Mouse (Mus musculus): ENCODE measurements around the gene Gm7978.
"Not testable (repeated sequence)": the region's sequence is repeated elsewhere in the genome, so short reads cannot be mapped to it uniquely, and the experiment has no call there.

The Gm7978 gene

DNA sequence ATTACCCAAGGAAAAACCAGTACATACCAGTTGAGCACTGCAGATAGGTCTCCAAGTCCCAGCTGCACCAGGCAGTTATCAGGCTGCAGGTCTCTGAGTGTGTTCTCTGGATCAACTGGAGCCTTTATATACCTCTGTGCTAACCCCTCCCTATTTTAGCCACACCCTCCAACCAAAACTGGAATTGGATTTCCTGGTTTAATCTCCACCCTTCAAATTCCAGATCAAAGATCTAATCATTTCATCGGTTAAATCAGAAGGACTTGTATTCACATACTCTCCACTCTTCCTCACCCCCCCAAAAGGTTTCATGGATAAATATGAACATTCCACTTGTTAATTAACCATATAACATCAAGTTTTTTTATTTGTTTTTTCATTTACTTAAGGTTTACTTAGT lies at the start of gene Gm7978:
Gene Gm7978, minus strand, starts transcription at position 101 of the 400 bp plus-strand sequence.
- in situ Hi-C loops (cut with MboI; ENCODE audit: low pct_unique_long_range_greater_than_20kb in 1 of 2, low sequenced_read_pairs in 2 of 2, unreplicated experiment in 1 of 2): not testable (repeated sequence)

DNA sequence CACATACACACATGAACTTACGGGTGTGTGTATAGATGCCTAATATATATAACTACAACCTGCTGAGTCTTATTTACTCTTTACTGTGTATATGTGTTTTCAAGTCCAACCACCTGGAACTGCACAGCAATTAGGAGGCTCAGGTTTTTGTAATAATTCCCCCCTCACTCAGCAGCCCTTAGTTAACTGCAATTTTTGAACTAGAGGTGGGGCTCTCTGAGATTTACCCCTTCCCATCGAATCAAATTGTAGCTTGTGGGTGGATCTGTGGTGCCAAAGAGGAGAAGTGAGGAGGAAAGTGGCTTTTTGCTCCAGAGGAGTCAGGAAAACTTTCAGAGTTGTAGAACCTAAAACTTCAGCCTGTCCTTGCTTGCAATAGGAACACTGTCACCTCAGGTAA lies 39.7 kb upstream of the Gm7978 start, which contains the start of gene E330014E10Rik:
Gene E330014E10Rik, plus strand, starts transcription at position 301 of the 400 bp plus-strand sequence.
- in situ Hi-C loops (cut with MboI; ENCODE audit: low pct_unique_long_range_greater_than_20kb in 1 of 2, low sequenced_read_pairs in 2 of 2, unreplicated experiment in 1 of 2): not testable (repeated sequence)

DNA sequence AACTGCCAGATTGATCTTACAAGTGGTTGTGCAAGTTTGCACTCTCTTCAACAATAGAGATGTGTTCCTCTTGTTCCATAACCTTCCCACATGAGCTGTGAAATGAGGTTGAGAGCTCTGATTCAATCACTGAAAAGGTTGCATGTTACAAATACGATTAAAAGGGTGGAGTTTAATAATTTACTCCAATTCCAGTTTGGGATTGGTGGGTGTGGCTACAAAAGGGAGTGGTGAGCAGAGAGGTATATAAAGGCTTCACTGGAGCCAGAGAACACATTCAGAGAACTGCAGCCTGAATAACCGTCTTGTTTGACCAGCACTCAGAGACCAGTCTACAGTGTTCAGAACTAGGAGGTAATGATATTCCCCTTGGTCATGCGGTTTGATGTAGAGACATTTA lies 5.7 kb upstream of the Gm7978 start, which contains the start of gene Gm7982:
Gene Gm7982, plus strand, starts transcription at position 301 of the 400 bp plus-strand sequence.
- in situ Hi-C loops (cut with MboI; ENCODE audit: low pct_unique_long_range_greater_than_20kb in 1 of 2, low sequenced_read_pairs in 2 of 2, unreplicated experiment in 1 of 2): not testable (repeated sequence)
